Mouse (Mus musculus) layer of hippocampus, adult 8-10 months (tissue): Measurements from ENCODE around the gene Atg9b. TPM values are rescaled to one million over a fixed set of nuclear protein-coding genes. Genes with fewer than 3 reads are reported as not detected.

Source experiments
- DNase-seq, 2 experiments: peaks; one replicate each; pipeline ENCODE4 v3.0.0; 2022; ENCODE audit warnings: low spot score in 2 of 2
- total RNA-seq, 4 experiments: library from RNA; stranded (reverse); gene quantifications; 2 replicates each; pipeline ENCODE4 v1.2.4; 2022

Gene Atg9b
- total RNA-seq, 4 experiments from 2014 or later, result 3.0 to 5.2 (median 4.0) TPM

DNA sequence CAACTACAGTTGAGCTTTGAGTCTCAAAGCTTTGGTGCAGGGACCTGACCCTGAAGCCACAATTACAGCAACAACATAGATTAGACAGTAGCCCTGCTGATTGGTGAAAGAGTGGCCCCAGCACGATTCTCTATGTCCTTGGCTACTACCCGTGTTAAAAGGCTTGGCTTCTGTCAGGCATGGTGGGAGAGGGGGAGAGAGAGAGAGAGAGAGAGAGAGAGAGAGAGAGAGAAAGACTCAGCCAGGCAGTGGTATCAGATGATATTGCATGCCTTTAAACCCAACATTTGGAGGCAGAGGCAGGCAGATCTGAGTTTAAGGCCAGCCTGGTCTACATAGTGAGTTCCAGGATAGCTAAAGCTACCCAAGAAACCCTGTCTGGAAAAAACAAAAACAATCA, 10.0 kb downstream of the Atg9b start:
- no peak for DNase-seq

DNA sequence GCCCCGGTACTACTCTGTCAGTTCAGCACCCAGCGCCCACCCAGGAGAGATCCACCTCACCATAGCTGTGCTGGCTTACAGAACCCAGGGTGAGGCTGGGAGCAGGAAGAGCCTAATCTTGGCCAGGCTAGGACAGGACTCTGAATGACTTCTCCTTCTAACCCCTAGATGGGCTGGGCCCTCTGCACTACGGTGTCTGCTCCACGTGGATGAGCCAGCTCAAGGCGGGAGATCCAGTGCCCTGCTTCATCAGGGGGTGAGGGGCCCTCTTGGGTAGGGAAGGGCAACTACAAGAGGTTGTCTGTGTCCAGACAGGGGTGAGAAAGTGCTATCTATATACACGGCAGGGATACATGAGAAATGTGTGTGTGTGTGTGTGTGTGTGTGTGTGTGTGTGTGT, 10.5 kb downstream of the Atg9b start:
- DNase-seq, result no peak

DNA sequence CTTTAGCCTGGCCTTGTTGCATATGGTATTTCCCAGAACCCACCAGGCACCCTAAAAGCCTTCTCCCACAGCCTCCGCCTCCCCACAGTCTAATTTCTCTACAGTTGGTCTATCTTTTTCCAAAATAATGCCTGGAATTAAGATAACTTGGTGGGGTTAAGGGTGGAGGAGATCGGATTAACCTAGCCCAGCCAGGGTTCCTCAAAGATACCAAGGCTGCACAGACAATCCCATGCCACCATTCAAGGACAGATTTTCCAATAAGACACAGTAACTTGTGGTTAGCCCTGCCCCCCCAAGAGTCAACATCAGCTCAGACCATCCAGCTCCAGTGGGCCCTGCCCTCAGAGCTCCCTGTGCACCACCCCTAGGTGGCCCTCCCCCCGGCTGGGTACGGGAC, 11.4 kb downstream of the Atg9b start:
- DNase-seq, result no peak

DNA sequence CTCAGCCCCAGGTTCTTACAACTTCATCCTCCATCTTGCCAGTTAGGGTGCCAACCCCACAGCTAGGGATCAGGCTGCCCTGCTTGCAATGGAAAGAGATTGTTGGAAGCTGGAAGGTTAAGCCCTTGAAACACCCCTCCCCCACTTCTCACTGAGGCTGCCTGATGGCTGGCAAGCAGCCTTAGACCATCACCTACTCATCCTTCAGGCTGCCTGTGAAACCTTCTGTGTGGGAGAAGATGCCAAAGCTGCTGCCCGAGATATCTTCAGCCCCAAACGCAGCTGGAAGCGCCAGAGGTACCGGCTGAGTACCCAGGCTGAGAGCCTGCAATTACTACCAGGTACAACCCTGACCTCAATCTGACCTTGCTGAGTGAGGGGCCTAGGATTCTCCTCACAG, 12.4 kb downstream of the Atg9b start:
- no peak for DNase-seq

DNA sequence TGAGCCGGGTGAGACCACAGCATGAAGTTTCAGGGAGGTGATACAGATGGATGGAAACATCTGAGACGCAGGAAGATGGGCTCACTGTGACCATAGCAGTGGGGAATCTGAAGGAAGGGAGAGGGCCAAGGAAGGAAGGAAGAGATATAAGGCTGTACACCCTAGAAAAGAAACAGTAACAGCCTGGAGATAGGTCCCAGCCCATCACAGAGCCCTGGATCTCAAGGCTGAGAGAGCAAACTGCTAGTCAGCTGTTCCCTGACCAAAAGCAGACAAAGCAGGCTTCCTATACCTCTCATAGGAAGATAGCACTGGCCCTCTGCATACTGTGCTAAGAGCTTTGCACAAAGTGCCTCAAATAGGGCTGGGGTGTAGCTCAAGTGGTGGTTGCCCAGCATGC, 13.2 kb downstream of the Atg9b start:
- DNase-seq, result no peak

DNA sequence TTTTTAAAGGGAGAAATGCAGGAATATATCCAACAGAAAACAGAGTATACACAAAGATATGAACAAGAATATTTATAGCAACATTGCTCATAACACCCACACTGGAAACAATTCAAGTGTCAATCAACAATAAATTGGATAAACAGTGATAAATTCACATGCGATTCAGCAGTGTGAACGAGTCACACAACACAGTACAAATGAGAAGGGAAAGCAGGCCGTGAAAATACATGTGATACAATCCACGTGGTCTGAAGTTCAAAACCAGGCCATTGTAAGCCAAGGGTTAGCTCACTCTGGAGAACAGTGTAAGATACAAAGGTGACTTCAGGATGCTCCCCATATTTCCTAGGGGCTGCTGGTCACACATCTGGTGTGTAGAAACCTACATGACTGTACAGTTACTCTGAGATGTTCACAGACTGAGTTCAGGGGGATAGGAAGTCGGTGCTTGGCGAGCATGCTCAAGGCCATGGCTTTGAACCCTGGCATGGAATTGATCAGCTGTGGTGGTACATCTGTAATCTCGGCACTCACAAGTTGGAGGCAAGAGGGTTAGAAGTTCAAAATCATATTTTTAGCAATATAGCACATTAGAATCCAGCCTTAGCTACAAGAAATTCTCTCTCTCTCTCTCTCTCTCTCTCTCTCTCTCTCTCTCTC, 17.1 kb downstream of the Atg9b start:
- DNase-seq, result no peak

DNA sequence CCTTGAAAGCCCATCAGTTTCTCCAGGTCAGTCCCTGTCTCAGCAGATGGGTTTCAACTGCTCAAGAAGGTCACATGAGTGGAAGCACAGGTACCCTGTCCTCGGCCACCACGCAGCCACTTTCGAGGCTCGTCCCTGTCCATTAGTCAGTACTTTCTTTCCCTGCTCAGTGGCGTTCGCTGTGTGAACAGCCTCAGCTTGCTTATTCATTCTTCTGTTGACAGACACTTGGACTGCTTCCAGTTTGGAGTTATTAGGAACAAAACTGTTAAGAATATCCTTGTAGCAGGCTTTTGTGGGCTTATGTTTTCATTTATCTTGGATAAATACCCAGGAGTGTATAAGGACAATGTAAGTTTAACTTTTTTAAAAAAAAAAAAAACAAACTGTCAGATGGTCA, 17.7 kb downstream of the Atg9b start:
- DNase-seq, result no peak

DNA sequence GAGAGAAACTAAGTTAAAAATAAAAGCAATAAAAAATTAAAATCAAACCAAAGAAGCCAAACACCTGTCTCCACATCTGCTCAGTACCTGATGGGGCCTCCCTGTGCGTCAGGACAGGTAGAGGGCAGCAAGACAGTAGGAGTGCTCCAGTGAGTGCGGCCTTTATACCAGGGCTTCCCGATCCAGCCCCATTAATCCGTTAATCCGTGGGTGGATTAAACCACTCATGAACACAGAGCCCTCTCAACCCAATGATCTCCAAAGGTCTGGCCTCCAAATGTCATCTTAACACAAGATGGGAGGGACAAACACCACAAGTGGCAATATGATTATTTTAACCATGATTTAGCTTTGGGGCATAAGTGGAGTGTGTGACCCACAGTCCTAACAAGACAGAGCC, 18.1 kb downstream of the Atg9b start:
- DNase-seq, result no peak

DNA sequence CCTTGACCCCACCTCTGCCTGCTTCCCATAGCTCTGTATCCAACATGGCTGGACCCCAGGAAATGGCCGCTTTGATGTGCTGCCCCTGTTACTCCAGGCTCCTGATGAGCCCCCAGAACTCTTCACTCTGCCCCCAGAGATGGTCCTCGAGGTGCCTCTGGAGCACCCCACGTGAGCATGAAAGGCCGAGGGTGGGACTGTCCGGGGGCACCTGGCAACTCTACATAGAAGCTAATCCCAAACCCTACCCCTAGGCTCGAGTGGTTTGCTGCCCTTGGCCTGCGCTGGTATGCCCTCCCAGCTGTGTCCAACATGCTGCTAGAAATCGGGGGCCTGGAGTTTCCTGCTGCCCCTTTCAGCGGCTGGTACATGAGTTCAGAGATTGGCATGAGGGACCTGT, 22.2 kb downstream of the Atg9b start:
- DNase-seq, result no peak

DNA sequence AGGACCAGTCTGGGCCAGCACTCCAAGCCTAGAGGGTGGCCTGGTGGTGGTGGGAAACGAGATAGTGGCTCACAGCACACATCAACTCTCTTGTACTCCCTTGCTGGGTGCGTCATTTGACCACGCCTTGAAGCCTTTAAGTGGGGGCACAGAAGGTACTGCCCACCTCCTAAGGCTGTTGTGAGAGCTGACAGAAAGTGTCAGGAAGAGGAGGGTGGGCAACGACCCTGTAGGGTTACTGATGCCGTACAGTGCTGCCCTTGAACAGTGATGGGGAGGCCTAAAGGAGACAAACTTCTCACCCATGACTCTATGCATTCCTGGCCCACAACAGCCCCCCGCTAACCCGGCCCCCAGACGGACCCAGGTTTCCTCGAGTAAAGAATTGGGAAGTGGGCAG, 25.5 kb downstream of the Atg9b start:
- DNase-seq, result no peak

DNA sequence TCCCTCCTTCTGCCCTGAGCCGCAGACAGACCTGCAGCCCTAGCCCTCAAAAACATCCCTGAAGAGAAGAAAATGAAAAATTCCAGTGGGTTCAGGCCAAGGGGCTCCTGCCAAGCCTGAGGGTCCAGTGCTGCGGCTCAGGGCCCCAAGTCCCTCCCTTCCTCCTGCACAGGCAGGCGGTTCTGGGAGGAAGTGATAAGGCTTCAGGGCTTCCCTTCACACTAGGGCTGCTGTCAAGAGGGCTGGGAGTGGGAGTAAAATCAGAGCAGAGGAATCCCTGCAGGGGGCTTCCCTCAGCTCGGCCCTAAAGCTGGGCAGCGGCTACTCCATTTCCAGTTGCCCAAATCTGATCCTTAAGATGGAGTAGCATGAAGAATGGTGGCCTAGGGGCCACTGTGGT, 26.4 kb downstream of the Atg9b start:
- no peak for DNase-seq

DNA sequence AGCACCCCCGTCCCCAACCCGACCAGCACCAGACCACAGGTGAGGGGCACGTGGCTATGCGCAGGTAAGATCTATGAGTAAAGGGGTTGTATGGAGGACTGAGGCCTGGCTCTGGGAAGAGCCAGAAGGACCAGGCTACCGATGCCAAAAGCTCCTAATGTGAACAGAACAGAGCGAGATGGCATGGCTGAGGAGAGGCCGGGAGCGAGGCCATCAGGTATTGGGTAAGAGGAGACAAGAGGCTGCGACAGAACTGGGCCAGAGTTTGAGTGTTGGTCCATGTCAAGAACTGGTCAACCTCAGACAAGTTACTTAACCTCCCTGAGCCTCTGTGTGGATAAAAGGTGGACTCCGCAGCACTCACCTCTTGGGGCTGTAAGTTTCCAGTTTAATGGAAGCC, 27.0 kb downstream of the Atg9b start:
- DNase-seq, result no peak

DNA sequence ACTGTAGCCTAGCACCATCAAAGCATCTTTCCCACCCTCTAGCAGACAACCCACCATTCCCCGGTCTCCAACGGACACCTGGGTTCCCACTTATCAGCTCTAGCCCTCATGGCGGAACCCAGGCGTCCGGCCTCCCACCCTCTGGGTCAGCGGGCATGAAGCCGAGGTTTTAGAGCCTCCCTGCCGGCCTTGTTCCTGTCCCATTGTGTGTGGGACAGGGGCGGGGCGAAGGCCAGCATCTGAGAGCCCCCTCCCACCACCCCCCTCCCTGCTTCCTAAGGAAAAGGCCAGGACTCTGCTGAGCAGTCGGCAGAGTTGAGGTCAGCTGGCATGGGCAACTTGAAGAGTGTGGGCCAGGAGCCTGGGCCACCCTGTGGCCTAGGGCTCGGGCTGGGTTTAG, 27.4 kb downstream of the Atg9b start, which contains the start of gene Nos3:
Nos3 (plus strand) TSS at position 303 of the 400 bp plus-strand sequence.
- DNase-seq, result no peak

DNA sequence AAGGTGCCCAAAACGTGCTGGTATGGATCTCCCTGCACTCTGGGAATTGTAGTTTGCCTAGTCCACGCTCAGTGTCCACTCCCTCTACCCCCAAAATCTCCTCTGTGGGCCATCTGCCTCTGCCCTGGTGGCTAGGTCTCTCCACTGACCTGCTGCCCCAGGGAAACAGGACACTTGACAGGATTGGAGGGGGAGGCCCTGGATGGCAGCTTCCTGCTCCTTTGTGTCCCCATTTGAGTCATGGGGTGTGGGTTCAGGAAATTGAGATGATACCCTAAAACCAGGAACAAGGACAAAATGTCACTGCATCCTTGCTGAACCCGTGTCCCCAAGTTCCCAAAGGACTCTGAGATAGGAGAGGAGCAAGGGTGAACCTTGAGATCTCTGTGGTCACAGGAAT, 27.9 kb downstream of the Atg9b start:
- DNase-seq, result no peak

DNA sequence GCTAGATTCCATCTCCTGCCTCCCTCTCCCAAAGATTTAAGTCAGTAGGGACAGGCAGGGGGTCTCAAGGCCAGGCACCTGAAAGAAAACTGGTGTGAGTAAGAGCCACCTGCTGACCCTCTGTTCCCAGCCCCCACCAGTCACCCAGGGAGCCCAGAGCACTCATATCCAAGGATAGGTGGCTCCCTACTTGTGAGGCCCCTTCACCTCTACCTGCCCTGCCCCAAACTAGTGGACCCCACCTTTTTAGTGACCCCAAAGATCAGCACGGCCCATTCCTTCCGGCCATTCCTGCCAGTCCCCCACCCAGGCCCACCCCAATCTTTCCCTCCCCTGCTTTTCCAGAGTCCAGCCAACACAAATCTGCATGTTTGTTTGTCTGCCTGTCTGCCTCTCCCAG, 28.5 kb downstream of the Atg9b start:
- no peak for DNase-seq

DNA sequence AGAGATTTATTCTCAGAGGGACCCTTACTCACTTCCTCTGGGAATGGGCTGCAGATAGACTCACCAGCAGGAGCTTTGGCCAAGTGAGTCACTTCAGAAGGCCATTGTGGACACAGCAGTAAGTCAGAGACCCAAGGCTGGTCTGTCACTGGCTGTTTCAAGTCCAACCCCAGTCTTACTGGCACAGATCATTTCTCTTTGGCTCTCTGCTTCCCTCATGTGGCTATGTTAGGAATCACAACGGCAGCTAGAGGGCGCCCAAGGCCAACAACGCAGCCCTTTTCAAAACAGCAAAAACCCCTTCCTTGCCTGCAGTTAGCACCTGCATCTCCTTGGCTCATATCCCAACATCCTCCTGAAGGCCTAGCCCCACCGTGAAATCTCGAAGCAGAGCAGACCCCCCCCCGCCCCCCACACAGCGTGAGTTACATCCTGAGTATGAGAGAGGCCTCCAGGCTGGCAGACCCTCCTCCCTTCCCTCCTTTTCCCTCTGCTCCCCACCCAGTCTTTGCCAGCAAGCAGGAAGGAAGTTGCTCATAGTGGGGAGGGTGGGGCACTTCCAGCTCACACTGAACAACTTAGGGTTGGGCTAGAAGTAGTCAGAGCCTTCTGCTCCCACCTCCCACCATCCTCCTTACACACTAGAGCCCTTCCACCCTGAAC, 31.0 kb downstream of the Atg9b start:
- peak; percentile 65 to 84 for DNase-seq

DNA sequence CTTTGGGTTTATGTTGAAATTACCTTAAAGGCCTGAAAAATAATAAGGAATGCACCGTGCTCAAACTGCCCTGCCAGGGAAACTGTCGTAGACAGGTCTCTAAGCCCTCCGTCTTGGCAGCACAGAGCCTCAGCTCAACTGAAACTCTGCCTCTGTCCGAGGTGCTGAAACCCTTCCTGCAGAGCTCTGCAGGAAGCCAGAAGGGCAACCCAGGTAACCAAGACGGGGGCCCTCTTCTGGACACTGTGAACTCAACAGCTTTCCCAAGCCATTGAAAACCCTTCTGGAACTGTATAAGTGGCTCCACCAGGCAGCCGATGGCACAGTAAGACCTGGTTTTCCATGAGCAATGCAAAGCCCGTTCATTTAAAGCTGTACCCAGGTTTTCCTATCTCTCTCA, 34.5 kb downstream of the Atg9b start:
- no peak for DNase-seq

DNA sequence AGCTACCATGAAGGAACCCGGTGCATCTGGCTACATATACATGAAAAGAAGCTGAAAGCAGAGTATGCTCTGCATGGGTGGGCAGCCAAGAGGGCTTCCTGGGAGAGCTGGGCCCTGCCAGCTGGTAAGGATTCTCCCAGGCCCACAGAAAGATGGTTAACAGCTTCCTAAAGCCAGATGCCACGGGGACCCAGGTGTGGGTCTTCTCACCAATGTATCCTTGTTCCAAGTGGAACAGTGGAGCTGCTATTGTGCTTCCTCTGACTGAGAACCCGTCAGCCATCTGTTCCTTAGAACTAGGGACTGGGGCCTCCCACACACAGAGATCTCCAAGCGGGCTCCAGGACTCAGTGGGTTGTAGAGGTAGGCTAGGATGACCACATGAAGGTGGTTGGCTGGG, 35.2 kb downstream of the Atg9b start:
- no peak for DNase-seq

DNA sequence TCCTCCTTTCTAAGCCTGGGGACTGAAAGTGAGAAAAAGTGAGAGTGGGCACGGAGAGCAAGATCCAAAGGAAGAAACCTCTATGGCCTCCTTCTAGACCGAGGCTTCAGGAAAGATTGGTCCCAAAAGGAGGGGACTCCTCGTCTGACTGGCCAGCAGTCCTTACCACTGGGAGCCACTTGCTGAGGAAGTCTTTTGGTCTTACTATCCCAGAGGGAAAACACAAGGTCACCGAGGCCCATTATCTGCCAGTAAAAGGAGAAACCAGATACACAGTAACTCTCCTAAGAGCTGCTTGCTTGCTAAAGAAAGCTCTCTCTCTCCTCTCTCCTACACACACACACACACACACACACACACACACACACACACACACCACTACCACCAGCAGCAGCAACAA, 38.6 kb downstream of the Atg9b start:
- no peak for DNase-seq

DNA sequence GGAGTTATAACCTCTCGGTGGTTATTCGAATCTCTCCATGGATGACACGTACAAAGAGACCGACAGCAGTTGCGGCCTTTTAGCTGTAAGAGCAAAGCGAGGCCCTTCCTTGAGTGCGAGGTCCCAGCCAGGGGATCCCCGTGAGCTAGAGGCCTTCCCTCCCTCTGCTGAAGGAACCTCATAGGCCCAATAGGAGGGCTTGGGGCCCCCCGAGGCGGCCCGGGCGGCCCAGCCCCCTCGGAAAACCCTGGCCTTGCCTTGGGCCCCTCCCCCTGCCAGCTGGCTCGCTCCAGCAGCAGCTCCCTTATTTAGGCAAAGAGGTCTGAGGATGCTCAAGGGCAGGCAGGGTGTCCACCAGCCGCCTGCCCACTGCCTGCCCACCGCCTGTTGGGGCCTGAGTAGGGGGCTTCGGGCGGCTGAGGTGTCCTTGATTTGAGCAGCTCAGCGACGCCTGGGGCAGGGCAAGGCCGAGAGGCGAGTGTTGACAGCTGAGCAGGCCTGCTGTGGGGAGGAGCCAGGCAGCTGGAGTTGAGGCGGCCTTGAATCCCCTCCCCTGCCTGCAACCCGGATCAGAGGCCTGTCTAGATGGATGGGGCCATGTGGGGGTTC, 39.6 kb downstream of the Atg9b start:
- no peak for DNase-seq

DNA sequence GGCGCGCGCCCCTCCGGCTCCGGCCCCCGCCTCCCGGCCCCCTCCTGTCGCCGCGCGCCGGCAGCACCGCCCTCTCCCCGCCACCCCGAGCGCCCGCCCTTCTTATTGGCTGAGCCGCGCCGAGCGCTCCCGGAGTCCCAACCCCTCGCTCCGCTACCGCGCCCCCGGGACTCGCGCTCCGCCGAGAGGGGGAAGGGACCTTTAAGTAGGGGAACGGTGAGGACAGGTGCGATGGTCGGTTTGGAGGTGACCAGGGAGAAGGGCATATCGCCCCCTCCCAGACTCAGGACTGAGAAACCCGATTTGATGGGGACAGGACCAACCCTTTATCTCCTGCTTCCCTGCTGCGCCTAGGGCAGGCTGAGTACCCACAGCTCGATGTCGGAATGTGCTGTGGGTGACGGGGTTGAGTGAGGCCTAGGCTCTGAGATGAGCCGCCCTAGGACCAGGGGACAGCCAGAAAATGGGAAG, 40.2 kb downstream of the Atg9b start:
- peak; percentile 69 to 78 for DNase-seq

DNA sequence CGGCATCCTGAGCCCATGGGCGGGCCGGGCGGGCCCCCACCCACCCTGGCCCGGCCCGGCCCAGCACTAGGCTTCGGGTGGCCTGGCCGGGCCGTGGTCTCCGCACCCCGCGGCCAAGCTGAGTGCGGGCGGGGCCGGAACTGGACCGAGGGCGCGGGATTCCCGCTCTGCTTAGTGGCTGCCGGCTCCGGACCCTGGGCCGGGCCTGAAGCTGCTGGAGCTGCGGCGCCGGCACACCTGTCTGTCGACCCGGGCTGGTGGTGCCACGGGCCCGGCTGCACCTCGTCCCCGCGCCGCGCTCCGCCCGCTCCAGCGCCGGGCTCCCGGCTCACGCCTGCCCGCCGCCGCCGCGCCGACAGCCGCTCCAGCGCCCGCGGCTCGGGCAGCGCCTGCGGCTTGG, 40.7 kb downstream of the Atg9b start, which contains the start of gene Kcnh2:
Kcnh2 (minus strand) TSS at position 327 of the 400 bp plus-strand sequence.
- no peak for DNase-seq
